Mouse (Mus musculus) brain, adult 2 months (tissue): Measurements from ENCODE around the gene Optn.

Experiments
- DNase-seq: peaks from one replicate; pipeline ENCODE4 v3.0.0; 2011; ENCODE audit warnings: low read depth, low spot score

Optn gene

DNA sequence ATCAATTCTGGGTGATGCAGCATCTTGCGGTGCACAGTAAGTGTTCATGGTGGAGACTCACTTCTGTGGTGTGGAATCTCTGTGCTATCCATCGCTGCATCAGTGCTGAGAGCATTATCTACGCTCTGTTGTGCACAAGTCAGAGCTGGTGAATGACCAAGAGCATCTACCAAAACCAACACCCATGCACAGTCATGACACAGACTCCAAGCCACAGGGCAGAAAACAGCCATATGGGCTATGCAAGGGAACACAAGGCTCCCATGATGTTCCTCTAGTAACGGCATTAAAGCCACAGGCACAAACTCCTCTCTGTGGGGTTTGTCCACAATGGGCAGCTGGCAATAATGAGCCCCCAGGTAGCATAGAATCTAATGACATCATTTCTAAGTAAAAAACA, 34.0 kb downstream of the Optn start:
- no peak for DNase-seq

DNA sequence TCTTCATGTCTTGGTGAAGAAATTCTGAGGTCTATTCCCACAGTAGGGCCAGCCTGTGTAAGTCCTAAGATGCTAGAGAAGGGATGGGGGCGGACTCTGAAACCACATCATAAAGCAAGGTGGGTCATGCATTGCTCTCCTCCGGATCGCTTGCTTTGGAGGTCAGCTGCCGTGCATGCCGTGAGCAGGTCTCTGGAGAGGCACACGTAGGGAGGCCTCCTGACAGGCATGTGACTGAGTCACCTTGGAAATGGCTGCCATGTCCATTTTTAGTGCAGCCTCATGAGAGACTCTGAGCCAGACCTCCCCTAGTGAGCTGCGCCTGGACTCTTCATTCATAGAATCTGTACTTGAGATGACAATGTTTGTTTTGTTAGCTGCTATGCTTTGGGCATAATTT, 35.8 kb downstream of the Optn start:
- DNase-seq = no peak

DNA sequence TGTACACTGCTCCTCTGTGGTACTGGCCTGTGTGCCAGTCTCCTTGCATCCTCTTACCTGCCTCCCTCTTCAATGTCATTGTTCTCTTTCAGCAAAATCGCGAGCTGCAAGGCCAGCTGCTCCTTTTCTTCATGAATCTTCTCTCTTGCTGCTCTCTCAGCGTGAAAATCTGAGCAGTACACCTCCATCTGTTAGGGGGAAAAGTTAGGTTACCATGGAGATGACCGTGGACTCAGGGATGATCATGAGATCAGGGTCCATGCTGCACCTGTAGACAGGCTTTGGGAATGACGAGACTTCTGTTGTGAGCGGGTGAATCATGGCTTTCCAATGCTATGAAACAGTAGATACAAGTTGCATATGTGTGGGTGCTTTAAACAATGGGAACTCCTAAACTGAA, 36.8 kb downstream of the Optn start:
- DNase-seq = peak; percentile 36

DNA sequence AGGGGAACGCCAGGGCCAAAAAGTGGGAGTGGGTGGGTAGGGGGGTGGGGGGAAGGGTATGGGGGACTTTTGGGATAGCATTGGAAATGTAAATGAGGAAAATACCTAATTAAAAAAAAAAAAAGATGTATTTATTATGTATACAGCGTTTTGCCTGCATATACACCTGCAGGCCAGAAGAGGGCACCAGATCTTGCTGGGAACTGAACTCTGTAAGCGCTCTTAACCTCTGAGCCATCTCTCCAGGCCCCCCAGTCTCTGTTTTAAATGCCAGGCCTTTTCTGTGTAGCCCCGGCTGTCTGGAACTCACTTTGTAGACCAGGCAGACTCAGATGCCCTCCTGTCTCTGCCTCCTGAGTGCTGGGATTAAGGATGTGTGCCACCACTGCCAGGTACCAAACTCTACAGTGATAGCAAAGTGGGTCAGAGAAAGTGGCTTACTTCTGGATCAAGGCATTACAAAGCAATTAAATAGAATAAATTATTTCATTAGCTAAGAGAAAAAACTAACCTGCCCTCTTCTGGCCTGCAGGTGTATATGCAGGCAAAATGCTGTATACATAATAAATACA, 38.6 kb downstream of the Optn start:
- no peak for DNase-seq

DNA sequence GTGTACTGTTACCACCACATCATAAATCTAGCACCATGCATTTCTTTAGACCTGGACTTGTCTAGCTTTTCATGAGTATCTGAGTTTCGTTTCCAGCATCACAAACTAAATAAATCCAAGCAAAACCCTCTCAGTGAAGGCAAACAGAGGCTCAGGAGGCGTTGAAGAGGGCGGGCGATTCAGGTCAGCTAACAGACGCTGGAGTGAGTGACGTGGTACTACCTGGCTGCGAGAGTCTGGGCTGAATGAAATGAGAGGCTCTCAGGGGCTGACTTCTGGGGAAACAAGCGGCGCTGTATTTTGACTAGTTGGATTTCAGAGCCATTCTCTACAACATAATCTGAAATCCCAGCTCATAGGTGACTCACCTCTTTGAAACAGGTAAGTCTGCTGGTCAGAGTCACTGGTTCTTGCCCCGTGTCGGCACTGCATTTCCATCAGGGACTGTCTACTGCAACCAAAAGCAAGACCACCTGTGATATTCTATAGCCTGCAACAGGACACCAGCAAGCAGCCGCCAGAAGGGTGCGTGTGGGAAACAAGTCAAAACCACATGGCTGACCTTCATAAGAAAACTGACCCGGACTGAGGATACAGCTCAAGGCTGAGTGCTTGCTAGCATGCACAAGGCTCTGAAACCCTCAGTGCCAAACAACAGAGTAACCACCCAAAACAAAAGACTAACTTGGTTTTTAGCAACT, 40.0 kb downstream of the Optn start:
- DNase-seq = no peak

- no peak for DNase-seq
These were observed 40.6 kb downstream of the Optn start for GRCm38 (mm10) chr2:5023275-5023674.

- peak; percentile 83 for DNase-seq
These were observed 44.1 kb downstream of the Optn start for GRCm38 (mm10) chr2:5019708-5020107.

DNA sequence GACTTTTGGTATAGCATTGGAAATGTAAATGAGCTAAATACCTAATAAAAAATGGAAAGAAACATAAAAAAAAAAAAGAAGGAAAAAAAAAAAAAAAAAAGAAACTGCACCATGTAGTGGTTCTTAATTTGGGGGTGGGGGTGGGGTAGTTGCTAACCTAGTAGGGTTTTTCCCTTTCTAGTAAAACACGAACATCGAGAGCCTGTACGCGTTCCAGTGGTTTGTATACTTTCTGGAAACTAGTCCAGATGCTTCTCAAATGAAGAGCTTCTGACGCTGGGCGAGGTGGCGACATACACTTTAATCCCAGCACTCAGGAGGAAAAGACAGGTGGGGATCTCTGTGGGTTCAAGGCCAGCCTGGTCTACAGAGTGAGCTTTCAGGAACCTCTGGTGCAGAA, 46.9 kb downstream of the Optn start:
- DNase-seq = no peak

GRCm38 (mm10) chr2:5015527-5015926, 48.3 kb downstream of the Optn start:
- DNase-seq = no peak

GRCm38 (mm10) chr2:5014616-5015015, 49.2 kb downstream of the Optn start:
- DNase-seq = no peak

- DNase-seq = peak; percentile 96
These were observed 51.1 kb downstream of the Optn start, which contains the start of gene Mcm10 for GRCm38 (mm10) chr2:5012491-5013324. Gene Mcm10, minus strand, starts transcription at chr2:5012791.

DNA sequence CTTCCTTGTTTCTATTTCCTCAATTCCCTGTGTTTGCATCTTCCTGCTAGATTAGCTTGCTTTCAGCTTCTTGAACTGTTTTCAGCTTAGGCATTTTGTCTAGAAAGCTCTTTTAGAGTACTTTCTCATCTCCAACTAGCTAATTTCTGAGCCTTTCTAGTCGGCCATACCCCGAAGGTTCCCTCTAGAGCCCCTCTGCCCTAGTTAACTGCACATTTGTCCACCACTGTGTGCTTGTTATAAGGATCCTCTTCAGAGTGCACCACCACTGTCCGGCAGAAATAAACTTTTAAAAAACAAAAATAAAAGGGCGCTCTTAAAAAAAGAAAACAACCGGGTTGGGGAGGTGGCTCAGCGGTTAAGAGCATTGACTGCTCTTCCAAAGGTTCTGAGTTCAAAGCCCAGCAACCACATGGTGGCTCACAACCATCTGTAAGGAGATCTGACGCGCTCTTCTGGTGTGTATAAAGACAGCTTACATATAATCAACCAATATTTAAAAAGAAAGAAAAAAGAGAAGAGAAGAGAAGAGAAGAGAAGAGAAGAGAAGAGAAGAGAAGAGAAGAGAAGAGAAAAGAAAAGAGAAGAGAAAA, 51.9 kb downstream of the Optn start:
- DNase-seq = no peak

DNA sequence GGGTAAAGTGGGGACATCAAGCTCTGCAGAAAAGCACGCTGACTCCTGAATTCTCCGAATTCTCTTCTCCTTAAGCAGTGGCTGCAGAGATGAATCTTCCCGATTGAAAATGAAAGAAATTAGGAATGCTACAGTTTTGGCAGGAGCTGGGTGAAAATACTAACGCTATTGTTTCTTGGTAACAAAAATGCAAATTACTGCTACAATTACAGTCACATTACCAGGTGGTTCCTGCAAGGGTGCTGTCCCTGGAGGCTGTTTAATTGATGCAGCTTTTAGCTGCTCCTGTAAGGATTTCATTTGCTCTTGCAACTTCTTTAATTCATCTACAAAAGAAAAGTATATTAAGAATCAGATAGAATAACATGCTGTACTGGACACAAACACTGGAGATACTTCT, 56.7 kb downstream of the Optn start:
- DNase-seq = peak; percentile 25

DNA sequence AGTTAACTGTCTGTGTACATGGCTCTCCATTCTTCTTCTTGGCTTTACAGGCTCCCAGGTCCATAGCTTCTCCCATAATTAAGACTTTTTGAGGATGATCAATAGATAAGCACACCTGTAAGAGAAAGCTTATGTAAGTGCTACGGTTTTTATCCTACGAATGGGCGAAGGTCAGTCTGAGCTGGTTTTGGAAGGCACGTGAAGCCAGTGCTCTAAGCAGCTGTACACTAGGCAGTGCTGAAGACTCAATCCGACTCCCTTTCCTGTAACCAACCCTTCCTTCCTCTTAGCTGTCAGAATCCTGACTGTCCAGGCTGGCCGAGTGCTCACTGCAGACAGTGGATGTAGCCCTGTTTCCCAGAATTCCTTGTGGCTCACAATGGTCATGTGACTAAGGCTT, 62.6 kb downstream of the Optn start:
- DNase-seq = no peak

DNA sequence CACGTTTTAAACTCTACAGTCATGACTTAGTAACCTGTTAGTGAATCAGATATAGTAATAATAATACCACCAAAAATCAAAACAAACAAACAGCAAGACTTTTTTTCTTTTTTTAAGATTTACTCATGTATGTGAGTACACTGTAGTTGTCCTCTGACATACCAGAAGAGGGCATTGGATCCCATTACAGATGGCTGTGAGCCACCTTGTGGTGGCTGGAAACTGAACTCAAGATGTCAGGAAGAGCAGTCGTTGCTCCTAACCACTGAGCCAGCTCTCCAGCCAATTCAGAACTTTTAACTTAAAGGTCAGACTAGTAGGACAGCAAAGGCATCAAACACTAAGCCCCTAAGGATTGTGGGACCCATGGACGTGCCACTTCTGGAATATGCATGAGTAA, 64.9 kb downstream of the Optn start:
- DNase-seq = no peak

DNA sequence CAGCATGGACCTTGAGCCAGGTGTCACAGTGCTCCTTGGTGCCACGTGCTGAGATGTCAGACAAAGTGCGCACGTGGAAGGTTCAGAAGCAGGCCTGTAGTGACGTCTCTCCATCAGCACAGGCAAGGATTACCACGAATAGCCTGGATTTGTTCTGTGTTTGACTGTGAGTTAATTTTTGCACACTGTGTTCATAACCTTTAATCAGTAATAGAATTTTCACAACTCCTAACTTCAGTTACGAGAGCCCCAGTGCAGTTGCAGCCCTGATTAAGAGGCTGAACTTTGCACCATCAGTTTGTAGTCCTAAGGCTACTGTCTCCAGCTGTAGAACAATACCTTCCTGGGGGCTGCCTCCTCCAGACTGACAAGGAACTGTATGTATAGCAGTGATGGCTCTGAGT, 67.4 kb downstream of the Optn start:
- no peak for DNase-seq

- no peak for DNase-seq
These were observed 68.2 kb downstream of the Optn start for GRCm38 (mm10) chr2:4995646-4996045.

GRCm38 (mm10) chr2:4994436-4994835, 69.4 kb downstream of the Optn start:
- no peak for DNase-seq

- DNase-seq = peak; percentile 65
These were observed 70.3 kb downstream of the Optn start for GRCm38 (mm10) chr2:4993584-4993983.

DNA sequence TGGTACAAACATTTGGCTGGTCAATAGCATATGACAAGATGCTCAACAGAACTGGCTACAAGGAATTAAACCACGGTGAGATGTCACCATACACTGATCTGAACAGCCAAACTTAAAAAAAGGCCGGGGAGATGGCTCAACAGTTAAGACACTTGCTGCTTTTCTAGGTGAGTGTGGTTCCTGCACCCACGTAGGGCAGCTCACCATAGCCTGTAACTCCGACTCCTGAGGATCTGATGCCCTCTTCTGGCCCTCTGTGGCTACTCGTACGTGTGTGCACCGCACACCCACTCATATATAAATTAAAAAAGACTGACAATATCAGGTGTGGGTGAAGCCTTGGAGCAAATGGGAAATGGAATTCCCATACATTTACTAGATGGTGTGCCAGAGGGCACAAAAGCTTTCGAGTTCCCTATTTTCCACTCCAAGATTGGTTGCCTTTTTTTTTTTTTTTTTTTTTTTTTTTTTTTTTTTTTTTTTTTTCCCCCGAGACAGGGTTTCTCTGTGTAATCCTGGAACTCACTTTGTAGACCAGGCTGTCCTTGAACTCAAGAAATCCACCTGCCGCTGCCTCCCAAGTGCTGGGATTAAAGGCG, 74.9 kb downstream of the Optn start:
- DNase-seq = peak; percentile 37

- DNase-seq = no peak
These were observed 76.3 kb downstream of the Optn start for GRCm38 (mm10) chr2:4987388-4988180.
